Mouse (Mus musculus) thymus, postnatal 0 days (tissue): ENCODE results near the gene Myl6b. TPM values are rescaled to one million over a fixed set of nuclear protein-coding genes. Genes with fewer than 3 reads are reported as not detected.

Experiments used
- DNase-seq: peaks from one replicate; pipeline ENCODE4 v3.0.0-alpha.2; 2015; ENCODE audit warnings: low spot score
- polyA plus RNA-seq: library from polyadenylated mRNA; unstranded; fragments of >200 nt; fragmentation: Nextera tagmentation; extraction: Ambion mirVana; gene quantifications from 2 replicates; pipeline ENCODE4 v1.2.1, GENCODE M21; 2015

Gene Myl6b
- 3.8 and 5.2 TPM in 2 replicates for polyA plus RNA-seq

DNA sequence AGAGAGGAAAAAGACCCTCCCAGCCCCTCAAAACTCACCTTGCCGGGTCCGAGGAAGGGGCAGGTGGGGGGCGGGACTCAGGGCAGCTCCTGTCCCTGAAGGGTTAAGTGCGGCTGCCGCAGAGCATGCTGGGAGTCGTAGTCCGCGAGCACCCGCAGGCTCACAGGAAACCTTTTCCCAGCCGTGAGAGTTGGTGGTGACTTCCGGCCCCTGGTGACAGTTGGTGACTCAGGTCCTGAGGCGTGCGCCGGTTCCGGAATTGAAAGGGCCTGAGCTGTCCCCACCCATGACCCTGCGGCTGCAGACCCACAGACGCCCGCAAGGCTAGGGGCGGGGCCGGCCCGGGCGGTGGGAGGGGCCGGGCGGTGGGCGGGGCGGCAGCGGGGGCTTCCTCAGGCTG, at the start of gene Myl6b:
Gene Myl6b, minus strand, starts transcription at position 96 of the 400 bp plus-strand sequence.
- DNase-seq = peak; percentile 97

DNA sequence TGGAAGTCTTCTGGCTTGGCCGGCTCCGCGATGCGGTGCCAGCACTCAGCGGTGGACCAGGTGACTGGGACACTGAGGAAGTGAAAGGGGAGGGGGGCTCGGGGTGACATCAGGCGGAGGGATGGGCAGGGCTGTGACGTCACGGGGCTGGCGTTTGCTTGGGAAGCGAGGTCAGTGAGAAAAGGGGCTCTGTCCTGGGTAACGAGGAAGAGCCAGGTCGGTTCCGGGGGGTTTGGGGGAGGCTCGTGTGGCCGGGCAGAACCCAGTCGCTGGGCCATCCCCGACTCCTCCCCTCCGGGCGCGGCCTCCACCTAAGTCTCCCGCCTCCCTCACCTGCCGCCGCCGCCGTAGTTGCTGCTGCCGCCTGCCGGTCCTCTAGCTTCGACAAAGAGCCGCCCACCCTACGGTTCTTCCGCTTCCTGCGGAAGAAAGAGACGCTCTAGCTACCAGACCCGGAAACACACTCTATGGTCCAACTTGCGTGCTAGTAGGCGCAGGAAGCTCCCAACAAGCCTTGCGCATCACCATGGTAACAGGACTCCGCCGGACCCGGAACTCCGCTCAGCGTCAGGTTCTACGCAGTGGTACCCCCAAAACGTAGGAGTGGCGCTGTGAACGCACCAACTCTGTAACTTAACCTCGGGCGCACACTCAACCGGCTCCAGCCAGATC, 49.0 kb upstream of the Myl6b start, which contains the start of gene Zc3h10:
Gene Zc3h10, minus strand, starts transcription at position 414 of the 672 bp plus-strand sequence.
- DNase-seq = peak; percentile 99

GRCm38 (mm10) chr10:128546787-128547186, 48.3 kb upstream of the Myl6b start:
- DNase-seq = peak; percentile 22

DNA sequence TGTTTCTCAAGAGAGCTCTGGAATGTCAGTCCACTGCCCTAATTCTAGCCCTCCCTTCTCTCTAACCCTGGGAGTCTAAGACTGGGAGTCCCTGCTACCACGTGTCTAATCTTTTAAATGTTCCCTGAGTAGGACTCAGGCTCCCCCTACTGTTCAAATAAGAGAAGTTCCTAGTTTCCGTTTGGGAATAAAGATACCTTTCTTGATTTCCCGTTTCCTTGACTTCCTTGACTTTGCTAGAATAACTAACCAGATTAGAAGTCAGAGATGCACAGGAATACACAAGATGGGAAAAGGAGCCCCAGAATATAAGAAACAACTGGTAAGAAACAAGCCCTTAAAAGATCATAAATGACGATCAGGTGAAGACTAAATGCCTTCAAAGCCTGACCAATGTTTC, 47.9 kb upstream of the Myl6b start:
- peak; percentile 63 for DNase-seq

DNA sequence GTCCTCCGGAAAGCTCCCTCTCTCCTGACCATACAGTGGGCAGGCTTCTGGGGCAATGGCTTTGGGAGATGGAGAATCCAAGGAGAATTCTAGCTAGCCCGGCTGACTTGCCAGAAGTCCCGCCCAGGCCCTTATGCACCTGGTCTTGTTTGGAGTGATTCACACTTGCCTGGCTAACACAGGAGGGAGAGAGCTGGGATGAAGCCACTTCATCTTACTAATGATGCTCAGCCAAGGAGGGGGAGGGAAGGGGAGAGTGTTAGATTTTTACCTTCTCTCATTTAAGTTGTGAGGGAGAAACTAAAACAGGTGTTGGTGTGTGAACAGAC, 47.0 kb upstream of the Myl6b start:
- DNase-seq = no peak

DNA sequence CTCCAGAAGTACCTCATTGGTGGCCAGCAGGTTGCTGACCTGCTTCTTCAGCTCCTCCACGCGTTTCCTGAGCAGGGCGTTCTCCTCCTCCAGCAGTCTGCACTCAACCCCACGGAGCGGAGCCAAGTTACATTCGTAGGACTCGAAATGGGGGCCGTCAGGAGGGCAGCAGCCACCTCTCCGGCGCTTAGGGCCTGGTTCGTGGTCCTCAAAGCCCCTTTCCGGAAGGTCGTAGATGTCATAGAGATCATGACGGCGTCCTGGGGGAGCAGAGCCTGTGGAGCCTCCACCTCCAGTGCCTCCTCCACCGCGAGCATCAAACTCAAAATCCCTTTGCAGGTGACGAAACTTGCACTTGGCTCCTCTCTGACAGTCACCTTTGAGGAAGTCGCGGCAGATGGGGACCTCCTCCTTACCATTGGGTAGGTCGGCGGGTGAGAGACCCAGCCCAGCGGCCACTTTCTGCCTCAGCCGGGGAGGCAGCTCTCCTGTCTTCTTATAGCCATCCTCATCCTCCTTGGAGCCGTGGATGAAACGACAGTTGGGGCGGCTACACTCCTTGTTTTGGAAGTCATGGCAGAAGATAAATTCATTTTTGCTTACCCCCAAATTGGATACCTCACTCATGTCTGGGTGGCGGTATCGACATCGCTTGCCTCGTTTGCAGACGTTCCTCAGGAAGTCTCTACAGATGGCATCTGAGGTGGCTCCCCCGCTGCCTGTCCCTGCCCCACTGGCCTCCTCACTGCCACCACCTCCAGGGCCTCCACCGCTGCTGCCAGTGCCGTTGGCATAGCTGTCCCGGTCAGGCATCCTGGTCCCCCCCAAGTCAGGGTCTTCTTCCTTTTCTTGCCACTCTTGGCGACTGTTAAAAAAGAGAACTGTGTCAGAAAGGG, 46.4 kb upstream of the Myl6b start:
- DNase-seq = no peak

DNA sequence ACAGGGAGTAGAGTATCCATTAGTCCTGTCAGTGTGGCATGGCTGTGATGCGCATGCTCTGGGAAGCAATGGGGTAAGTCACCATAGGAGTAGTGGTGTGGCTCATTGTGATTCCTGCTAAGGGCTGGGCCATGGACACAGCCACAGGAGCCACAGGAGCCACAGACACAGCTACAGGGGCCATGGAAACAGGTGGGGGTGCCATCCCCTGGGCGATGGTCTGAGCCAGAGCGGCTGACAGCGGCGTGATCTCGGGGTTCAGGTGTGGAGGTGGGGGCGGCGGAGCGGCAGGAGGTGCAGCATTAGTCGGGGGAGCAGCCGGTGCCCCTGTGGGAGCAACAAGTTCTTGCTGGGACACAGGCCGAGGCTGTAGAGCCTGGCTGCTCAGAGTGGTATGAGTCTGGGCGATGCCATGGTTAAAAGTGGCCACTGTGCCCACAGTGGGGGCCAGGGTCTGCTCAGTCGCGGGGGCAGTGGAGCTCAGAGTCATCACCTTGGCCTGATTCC, 45.7 kb upstream of the Myl6b start:
- DNase-seq = no peak

GRCm38 (mm10) chr10:128543100-128543499, 44.6 kb upstream of the Myl6b start:
- no peak for DNase-seq

DNA sequence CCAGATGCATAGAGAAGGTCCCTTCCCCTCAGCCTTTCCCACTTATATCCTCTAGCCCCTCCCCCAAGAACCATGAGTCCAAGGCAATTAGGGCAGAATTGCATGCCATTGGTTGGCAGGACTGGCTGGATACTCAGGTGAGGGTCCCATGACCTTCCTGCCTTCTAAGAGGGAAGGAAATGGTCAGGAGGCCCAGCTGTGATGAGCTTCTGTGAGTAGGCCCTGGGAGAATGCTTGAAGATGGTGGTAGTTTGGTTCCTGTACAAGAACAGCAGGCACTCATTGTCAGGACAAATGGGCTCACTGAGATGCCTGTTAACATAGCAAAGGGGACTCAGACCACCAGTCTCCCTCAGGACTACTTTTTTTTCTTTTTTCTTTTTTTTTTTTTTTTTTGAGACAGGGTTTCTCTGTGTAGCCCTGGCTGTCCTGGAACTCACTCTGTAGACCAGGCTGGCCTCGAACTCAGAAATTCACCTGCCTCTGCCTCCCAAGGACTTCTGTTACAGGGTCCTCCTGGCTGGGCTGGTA, 39.9 kb upstream of the Myl6b start:
- DNase-seq = no peak

GRCm38 (mm10) chr10:128536266-128536940, 37.9 kb upstream of the Myl6b start:
- peak; percentile 96 for DNase-seq

DNA sequence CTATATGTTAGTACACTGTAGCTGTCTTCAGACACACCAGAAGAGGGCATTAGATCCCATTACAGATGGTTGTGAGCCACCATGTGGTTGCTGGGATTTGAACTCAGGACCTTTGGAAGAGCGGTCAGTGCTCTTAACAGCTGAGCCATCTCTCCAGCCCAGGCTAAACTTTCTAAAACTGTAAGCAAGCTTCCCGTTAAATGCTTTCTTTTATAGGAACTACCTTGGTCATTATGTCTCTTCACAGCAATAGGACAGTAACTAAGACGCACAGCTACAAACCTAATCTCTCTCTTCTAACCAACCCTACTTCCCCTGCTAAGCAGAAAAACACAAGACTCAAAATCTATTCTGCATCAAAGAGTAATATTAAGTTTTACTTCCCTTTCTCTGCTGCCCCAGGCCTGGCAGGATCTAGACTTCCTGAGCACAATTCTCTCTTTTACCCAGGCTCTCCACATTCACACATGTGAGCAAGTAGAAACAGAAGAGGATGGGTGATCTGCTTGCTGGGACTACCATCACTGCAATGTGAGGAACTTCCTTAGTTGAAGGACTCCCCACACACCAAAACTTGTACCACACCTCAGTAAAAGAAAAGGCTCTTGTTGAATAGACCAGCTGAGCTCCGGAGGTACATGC, 37.3 kb upstream of the Myl6b start:
- DNase-seq = no peak

DNA sequence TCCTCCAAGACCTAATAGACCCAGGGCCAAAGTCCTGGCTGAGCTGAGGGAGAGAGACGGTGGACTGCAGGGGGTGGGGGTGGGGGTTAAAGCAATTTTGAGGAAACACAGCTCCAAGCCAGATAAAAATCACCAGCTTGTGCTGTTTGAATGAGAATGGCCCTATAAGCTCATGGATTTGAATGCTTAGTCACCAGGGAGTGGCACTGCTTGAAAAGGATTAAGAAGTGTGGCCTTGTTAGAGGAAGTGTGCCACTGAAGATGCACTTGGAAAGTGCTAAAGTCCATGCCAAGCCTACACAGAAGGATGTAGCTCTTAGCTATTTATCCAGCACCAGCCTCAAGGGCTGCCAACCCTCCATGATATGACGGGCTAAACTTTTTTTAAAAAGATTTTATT, 36.7 kb upstream of the Myl6b start:
- DNase-seq = no peak

DNA sequence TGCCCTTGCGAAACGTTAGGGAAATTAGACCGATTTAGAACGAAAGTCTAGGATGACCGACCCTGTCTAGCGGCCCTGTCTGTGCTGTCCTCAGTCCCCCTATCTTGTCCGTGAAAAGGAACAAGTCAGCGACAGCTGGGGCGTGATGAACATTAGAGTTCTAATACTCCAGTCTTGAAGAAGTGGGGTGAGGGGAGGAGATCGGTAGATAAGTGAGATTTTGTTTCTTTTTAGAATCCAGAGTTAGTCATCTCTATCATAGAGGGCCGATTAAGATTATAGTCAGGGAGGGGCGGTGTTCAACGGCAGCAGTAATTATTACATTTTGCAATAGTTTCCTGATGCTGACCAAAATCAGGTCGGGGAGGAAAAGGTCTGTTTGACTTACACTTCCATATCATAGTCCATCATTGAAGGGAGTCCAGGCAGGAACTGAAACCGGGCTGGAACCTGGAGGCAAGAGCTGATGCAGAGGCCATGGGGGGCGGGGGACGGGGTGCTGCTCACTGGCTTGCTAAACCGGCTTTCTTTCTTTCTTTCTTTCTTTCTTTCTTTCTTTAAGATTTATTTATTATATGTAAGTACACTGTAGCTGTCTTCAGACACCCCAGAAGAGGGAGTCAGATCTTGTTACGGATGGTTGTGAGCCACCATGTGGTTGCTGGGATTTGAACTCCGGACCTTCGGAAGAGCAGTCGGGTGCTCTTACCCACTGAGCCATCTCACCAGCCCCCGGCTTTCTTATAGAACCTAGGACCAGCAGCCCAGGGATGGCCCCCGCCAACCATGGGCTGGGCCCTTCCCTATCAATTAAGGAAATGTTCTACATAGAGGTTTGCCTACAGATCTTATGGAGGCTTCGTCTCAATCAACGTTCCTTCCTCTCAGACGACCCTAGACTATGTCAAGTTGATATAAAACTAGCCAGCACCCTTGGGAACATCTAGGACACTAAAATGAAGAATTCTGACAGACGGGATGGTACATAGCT, 28.2 kb upstream of the Myl6b start:
- no peak for DNase-seq

GRCm38 (mm10) chr10:128525671-128526308, 27.3 kb upstream of the Myl6b start, which contains the start of gene Esyt1:
Gene Esyt1, minus strand, starts transcription at chr10:128525871.
- peak; percentile 91 for DNase-seq

- peak; percentile 82 for DNase-seq
These were observed 26.5 kb upstream of the Myl6b start for GRCm38 (mm10) chr10:128524732-128525662.

- peak; percentile 28 for DNase-seq
These were observed 25.7 kb upstream of the Myl6b start for GRCm38 (mm10) chr10:128524111-128524731.

GRCm38 (mm10) chr10:128522351-128522750, 23.9 kb upstream of the Myl6b start:
- DNase-seq = no peak

DNA sequence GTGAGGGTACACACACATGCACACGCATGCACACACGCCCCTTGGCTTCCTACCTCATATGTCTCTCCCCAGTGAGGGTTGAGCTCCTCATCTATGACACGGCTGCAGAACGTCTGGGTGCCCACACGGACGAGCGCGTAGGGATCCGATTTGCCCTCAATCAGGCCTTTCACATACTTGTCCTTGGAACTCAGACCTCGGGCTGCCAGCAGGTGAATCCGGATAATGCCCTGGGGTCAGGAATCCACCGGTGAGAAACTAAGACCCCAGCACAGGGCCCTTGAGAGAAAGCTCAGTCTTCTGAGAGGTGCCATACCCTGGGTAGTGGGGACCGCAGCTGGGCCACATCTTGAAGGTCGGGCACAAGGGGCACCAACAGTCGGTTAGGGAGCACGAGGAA, 22.1 kb upstream of the Myl6b start:
- no peak for DNase-seq
